Mouse (Mus musculus): ENCODE data around the gene Clp1.

The Clp1 gene

GRCm38 (mm10) chr2:84711898-84712297, 15.3 kb downstream of the Clp1 start:
- no peak for DNase-seq

GRCm38 (mm10) chr2:84707523-84707922, 19.6 kb downstream of the Clp1 start:
- no peak for DNase-seq

DNA sequence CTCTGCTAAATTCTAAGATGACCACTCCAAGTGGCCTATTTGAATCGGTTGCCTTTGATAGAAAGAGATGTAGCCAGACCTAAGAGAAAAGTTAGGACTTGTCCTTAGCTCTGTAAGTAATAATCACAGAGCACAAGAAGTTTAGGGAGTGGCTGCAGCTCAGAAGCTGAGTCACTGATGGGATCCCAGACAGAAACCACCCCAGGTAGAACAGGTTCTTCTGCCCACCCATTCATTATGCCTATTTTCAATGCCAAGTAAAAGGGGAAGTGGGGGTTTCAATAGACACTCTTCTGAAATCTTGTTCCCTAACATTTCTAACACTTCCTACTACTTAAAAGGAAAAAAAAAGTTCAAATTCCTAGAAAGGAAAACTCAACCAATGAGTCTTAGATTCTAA, 21.9 kb downstream of the Clp1 start:
- no peak for DNase-seq

DNA sequence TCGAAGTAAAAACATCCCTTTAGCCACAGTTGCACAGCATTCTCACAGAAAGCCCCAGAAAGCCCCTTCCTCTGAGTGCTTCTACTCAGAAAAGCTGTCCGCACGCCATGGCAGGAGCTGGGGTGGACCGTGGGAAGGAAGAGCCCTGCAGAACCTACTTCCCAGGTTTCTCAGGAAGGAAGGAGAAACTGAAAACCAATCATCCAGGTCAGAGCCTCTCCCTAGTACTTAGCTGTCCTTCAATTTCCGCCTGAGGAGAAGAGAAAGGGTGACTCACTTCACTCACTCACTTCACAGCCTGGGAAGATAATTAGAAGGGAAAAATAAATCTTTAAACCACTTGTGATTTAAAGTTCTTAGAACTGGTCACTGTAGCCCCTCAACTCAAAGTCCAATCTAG, 22.8 kb downstream of the Clp1 start:
- DNase-seq: no peak

DNA sequence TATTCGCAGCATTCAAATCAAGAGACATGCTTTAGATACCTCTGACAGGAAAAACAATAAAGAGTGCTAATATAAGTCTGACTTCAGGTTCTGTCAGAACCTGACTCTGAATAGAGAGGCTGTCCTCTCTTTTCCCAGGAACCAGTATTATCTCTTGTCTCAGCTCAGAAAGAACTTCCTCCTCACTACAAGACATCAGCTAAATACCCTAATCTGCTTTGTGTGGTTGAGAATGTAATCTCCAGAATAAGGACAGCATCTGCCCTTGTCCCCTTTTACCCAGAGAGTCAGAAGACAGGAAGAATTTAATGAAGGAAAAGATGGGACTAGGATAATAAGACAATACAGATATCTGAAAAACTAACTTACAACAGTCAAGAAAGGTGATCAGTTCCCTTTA, 23.7 kb downstream of the Clp1 start:
- DNase-seq: no peak

- DNase-seq: no peak
Observed at GRCm38 (mm10) chr2:84695007-84695695, 32.0 kb downstream of the Clp1 start.

- no peak for DNase-seq
Observed at GRCm38 (mm10) chr2:84690050-84690449, 37.1 kb downstream of the Clp1 start.

DNA sequence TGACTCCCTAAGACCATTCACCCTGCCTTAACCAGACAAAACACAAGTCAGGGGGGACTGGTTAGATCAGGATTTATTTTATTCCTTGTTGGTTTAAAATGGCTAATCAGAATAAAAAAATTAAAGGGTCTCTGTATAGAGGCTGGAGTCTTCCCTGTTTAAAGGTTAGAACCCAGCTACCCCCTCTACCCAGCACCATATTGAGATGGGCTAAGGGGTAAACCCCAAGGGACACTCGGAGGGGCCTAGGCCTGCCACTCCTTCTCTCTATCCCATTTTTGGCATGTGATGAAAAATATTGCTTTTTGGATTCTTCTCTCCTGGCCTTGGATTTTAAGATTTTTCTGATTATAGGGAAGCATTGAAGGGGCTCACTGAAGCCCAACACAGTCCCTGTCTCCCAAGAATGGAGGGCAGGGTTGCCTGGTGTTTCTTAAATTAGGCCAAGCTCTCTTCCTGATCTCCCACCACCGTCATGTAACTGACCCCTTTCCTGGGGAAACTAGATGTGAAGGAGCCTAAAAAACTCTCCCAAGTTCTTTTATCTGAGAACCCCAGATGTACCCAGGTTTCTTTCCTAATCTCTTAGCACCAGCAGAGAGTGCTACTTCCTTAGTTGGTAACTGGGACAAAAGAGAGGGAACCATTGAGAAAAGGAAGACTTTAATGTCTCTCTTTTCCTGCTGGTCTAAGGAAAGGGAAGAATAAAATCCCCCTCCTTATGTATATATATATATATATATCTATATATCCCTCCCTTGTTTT, 38.9 kb downstream of the Clp1 start:
- DNase-seq: no peak

DNA sequence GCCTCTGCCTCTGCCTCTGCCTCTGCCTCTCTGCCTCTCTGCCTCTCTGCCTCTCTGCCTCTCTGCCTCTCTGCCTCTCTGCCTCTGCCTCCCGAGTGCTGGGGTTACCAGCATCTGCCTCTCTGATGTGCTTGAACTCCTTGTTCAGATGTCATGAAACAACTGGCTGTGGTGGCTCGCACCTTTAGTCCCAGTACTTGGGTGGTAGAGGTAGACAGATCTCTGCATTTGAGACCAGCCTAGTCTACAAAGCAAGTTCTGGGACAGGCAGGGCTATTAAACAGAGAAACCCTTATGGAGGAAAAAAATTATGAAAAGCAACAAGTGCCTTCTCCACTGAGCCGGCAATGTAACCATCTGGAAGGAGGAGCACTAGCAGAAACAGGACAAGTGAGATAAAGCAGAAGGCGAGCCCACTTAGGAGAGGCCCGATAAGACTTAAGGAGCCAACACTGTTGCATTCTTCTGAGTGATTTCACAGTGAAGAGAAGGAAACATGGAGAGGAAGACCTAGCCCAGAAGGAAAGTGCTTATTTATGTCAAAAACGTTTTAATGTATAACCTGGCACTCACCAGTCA, 44.5 kb downstream of the Clp1 start:
- DNase-seq: no peak

- peak; percentile 21 for DNase-seq
Observed at GRCm38 (mm10) chr2:84679016-84679415, 48.1 kb downstream of the Clp1 start, which contains the start of gene Tmx2. Gene Tmx2 (minus strand): TSS chr2:84679140.

DNA sequence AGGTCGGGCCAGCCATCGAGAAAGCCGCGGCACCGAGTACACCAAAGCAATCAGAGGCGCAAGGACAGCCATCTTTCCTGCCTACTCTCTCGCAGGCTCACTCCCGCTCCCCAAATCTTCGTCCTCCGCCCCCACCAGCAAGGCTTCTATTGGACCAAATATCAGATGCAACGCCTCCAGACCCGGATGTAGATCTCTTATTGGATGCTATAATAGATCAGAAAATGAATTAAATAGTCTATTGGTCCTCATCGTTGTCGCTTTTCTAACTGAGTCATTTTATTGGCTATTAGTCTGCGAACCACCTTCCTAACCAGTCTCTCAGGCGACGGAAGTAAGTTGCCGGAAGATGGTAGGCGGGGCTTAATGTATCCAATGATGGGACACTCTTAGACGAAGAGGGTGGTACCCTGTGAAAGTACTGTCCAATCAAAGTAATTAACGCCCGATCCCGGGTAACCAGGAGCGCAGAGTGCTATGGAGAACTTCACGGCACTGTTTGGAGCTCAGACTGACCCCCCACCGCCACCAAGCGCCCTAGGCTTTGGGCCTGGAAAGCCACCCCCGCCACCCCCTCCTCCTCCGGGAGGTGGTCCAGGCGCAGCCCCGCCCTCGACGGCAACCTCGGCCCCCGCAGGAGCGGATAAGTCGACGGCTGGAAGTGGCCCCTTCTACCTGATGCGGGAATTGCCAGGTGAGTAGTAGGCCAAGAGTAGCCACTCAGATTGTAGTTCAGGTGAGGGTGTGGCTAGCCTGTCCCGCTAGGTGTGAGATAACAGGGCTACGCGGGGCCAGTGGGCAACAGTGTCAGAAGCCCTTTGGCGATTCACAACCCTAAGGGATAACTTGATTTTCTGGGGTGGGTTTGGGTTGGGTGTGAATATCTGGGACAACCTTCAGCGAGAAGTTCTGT, 48.9 kb downstream of the Clp1 start, which contains the start of the genes Gm28635 and Med19:
Gene Gm28635, minus strand, starts transcription at position 74 of the 913 bp plus-strand sequence.
Gene Med19, plus strand, starts transcription at position 435 of the 913 bp plus-strand sequence.
- DNase-seq: peak; percentile 94

GRCm38 (mm10) chr2:84677270-84677967, 49.7 kb downstream of the Clp1 start:
- DNase-seq: no peak
